Mouse (Mus musculus): Measurements from ENCODE around the gene Gm20521. TPM values are rescaled to one million over a fixed set of nuclear protein-coding genes. Genes with fewer than 3 reads are reported as not detected.

Gene Gm20521
- polyA plus RNA-seq (2015; fragmentation: Nextera tagmentation; extraction: Ambion mirVana), result not detected in 2 replicates

GRCm38 (mm10) chr14:54883154-54884021, at the start of gene Gm20521, which contains the start of gene Bcl2l2:
TSS of gene Gm20521 (plus strand) at chr14:54883441.
TSS of gene Bcl2l2 (plus strand) at chr14:54883377.

GRCm38 (mm10) chr14:54870861-54871260, 12.4 kb upstream of the Gm20521 start, which contains the start of gene Homez:
TSS of gene Homez (minus strand) at chr14:54870961.

GRCm38 (mm10) chr14:54877048-54877715, 6.1 kb upstream of the Gm20521 start, which contains the start of gene Ppp1r3e:
TSS of gene Ppp1r3e (minus strand) at chr14:54877550.

GRCm38 (mm10) chr14:54892200-54892599, 9.0 kb downstream of the Gm20521 start, which contains the start of gene Pabpn1:
TSS of gene Pabpn1 (plus strand) at chr14:54892500.

GRCm38 (mm10) chr14:54912886-54913285, 29.6 kb downstream of the Gm20521 start, which contains the start of gene Slc22a17:
TSS of gene Slc22a17 (minus strand) at chr14:54913132.

GRCm38 (mm10) chr14:54925349-54926342, 42.4 kb downstream of the Gm20521 start, which contains the start of gene Efs:
TSS of gene Efs (minus strand) at chr14:54926126.

GRCm38 (mm10) chr14:54932645-54933150, 49.5 kb downstream of the Gm20521 start, which contains the start of gene Il25:
TSS of gene Il25 (plus strand) at chr14:54932695.

GRCm38 (mm10) chr14:54935904-54936830, 52.9 kb downstream of the Gm20521 start, which contains the start of gene Cmtm5:
TSS of gene Cmtm5 (plus strand) at chr14:54936261.

Other genes with a start within 250 kb of the Gm20521 start
- not detected in 2 replicates for gene Gm17606, start 242.5 kb upstream of the Gm20521 start, polyA plus RNA-seq (2015; fragmentation: Nextera tagmentation; extraction: Ambion mirVana)
- gene Cdh24, start 242.1 kb upstream of the Gm20521 start, polyA plus RNA-seq (2015; fragmentation: Nextera tagmentation; extraction: Ambion mirVana), result 12.4 and 12.7 TPM in 2 replicates
- 61.4 and 65.9 TPM in 2 replicates for gene 1700123O20Rik, start 197.2 kb upstream of the Gm20521 start, polyA plus RNA-seq (2015; fragmentation: Nextera tagmentation; extraction: Ambion mirVana)
- 92.8 and 99.3 TPM in 2 replicates for gene Acin1, start 196.5 kb upstream of the Gm20521 start, polyA plus RNA-seq (2015; fragmentation: Nextera tagmentation; extraction: Ambion mirVana)
- gene Gm29776, start 184.6 kb upstream of the Gm20521 start, polyA plus RNA-seq (2015; fragmentation: Nextera tagmentation; extraction: Ambion mirVana), result 0.22 and 0.23 TPM in 2 replicates
- 0.17 TPM in 1 of 2 replicates, not detected in the other for gene Cebpe, start 171.3 kb upstream of the Gm20521 start, polyA plus RNA-seq (2015; fragmentation: Nextera tagmentation; extraction: Ambion mirVana)
- 5.2 and 6.2 TPM in 2 replicates for gene Slc7a8, start 101.5 kb upstream of the Gm20521 start, polyA plus RNA-seq (2015; fragmentation: Nextera tagmentation; extraction: Ambion mirVana)
- gene Rnf212b, start 69.3 kb upstream of the Gm20521 start, polyA plus RNA-seq (2015; fragmentation: Nextera tagmentation; extraction: Ambion mirVana), result not detected in 2 replicates
- 8.5 and 10.5 TPM in 2 replicates for gene Homez, start 12.5 kb upstream of the Gm20521 start, polyA plus RNA-seq (2015; fragmentation: Nextera tagmentation; extraction: Ambion mirVana)
- 7.9 and 8.4 TPM in 2 replicates for gene Ppp1r3e, start 5.9 kb upstream of the Gm20521 start, polyA plus RNA-seq (2015; fragmentation: Nextera tagmentation; extraction: Ambion mirVana)
- 4.3 and 5.6 TPM in 2 replicates for gene Bcl2l2, start 64 bp upstream of the Gm20521 start, polyA plus RNA-seq (2015; fragmentation: Nextera tagmentation; extraction: Ambion mirVana)
- gene Pabpn1, start 9.1 kb downstream of the Gm20521 start, polyA plus RNA-seq (2015; fragmentation: Nextera tagmentation; extraction: Ambion mirVana), result 150 and 168 TPM in 2 replicates
- gene Slc22a17, start 29.7 kb downstream of the Gm20521 start, polyA plus RNA-seq (2015; fragmentation: Nextera tagmentation; extraction: Ambion mirVana), result 466 and 485 TPM in 2 replicates
- 14.2 and 14.9 TPM in 2 replicates for gene Efs, start 42.7 kb downstream of the Gm20521 start, polyA plus RNA-seq (2015; fragmentation: Nextera tagmentation; extraction: Ambion mirVana)
- gene Il25, start 49.3 kb downstream of the Gm20521 start, polyA plus RNA-seq (2015; fragmentation: Nextera tagmentation; extraction: Ambion mirVana), result 0.43 and 0.81 TPM in 2 replicates
- gene Cmtm5, start 52.8 kb downstream of the Gm20521 start, polyA plus RNA-seq (2015; fragmentation: Nextera tagmentation; extraction: Ambion mirVana), result 73.0 and 76.3 TPM in 2 replicates
- 1.7 and 2.0 TPM in 2 replicates for gene Myh6, start 83.5 kb downstream of the Gm20521 start, polyA plus RNA-seq (2015; fragmentation: Nextera tagmentation; extraction: Ambion mirVana)
- not detected in 2 replicates for gene Gm17428, start 93.5 kb downstream of the Gm20521 start, polyA plus RNA-seq (2015; fragmentation: Nextera tagmentation; extraction: Ambion mirVana)
- gene Myh7, start 111.2 kb downstream of the Gm20521 start, polyA plus RNA-seq (2015; fragmentation: Nextera tagmentation; extraction: Ambion mirVana), result 4.2 and 4.5 TPM in 2 replicates
- gene Ngdn, start 132.0 kb downstream of the Gm20521 start, polyA plus RNA-seq (2015; fragmentation: Nextera tagmentation; extraction: Ambion mirVana), result 46.3 and 47.4 TPM in 2 replicates
- gene Zfhx2, start 208.9 kb downstream of the Gm20521 start, polyA plus RNA-seq (2015; fragmentation: Nextera tagmentation; extraction: Ambion mirVana), result 11.3 and 14.4 TPM in 2 replicates
- 25.0 and 26.2 TPM in 2 replicates for gene Thtpa, start 211.3 kb downstream of the Gm20521 start, polyA plus RNA-seq (2015; fragmentation: Nextera tagmentation; extraction: Ambion mirVana)
- 3.7 and 4.3 TPM in 2 replicates for gene Ap1g2, start 223.2 kb downstream of the Gm20521 start, polyA plus RNA-seq (2015; fragmentation: Nextera tagmentation; extraction: Ambion mirVana)
- gene Jph4, start 233.5 kb downstream of the Gm20521 start, polyA plus RNA-seq (2015; fragmentation: Nextera tagmentation; extraction: Ambion mirVana), result 40.1 and 45.6 TPM in 2 replicates

Measured in neural tube, postnatal 0 days (tissue).